Mouse (Mus musculus) stomach, postnatal 0 days (tissue): ENCODE data around the gene Cacnb4.

Experiments used
- CTCF ChIP-seq: IDR thresholded peaks from 2 replicates; pipeline ENCODE4 v1.5.1; 2016; ENCODE audit warnings: antibody characterized with exemption, low read depth, mild to moderate bottlenecking, moderate library complexity
- EP300 ChIP-seq: optimal IDR thresholded peaks from 2 replicates; pipeline ENCODE3; 2016; ENCODE audit warnings: antibody characterized with exemption

GRCm38 (mm10) chr2:52710804-52711203 lies 34.2 kb upstream of the Cacnb4 start:
- 0 out of 2 replicates have a peak, but pooled peaks have one; percentile 8 for TF ChIP-seq CTCF
- TF ChIP-seq EP300: no peak
